Mouse (Mus musculus) midbrain, embryonic 16.5 days (tissue): ENCODE measurements at regions not wholly inside any gene's neighbourhood (a gene's known extent, or its start where the extent isn't known, plus 50 kb on each side); places are given as distances from the start of the nearest gene placed in this dataset.

Experiments
- ATAC-seq: fragments of 200-750 bp; cut with Nextera tagmentation; 2 replicates; pipeline ENCODE4 v1.8.0; 2017; ENCODE audit warnings: moderate TSS enrichment
- H3K27ac ChIP-seq: fragments of 300-500 bp; sonication (generic); 2 replicates; pipeline ENCODE4 v1.5.1; 2014; ENCODE audit warnings: mild to moderate bottlenecking, low read length, mixed read lengths
- H3K27me3 ChIP-seq: fragments of 300-500 bp; sonication (generic); 2 replicates; pipeline ENCODE4 v1.6.1; 2014; ENCODE audit warnings: low read depth, low read length, mixed read lengths; ENCODE audit not compliant: control insufficient read depth, insufficient read depth
- H3K36me3 ChIP-seq: fragments of 300-500 bp; sonication (generic); 2 replicates; pipeline ENCODE4 v1.6.1; 2014; ENCODE audit warnings: mild to moderate bottlenecking, low read length, moderate library complexity, mixed read lengths; ENCODE audit not compliant: control insufficient read depth, insufficient read depth
- H3K4me1 ChIP-seq: fragments of 300-500 bp; sonication (generic); 2 replicates; pipeline ENCODE4 v1.6.1; 2014; ENCODE audit warnings: mild to moderate bottlenecking, low read length, mixed read lengths; ENCODE audit not compliant: control insufficient read depth, insufficient read depth
- H3K4me2 ChIP-seq: fragments of 300-500 bp; sonication (generic); 2 replicates; pipeline ENCODE4 v1.6.1; 2014; ENCODE audit warnings: mild to moderate bottlenecking, low read length, mixed read lengths
- H3K4me3 ChIP-seq: fragments of 300-500 bp; sonication (generic); 2 replicates; pipeline ENCODE4 v1.5.1; 2014; ENCODE audit warnings: low read depth, mild to moderate bottlenecking, low read length, moderate library complexity, mixed read lengths
- H3K9ac ChIP-seq: fragments of 300-500 bp; sonication (generic); 2 replicates; pipeline ENCODE4 v1.6.1; 2014; ENCODE audit warnings: low read depth, low read length, mixed read lengths
- H3K9me3 ChIP-seq: fragments of 300-500 bp; sonication (generic); replicated peaks from 2 replicates; pipeline ENCODE4 v1.6.1; 2014; ENCODE audit warnings: mild to moderate bottlenecking, low read length, mixed read lengths; ENCODE audit not compliant: control insufficient read depth, poor library complexity, severe bottlenecking
- WGBS: fragments of 180-500 bp; shearing (Covaris S2); extraction: QIAGEN DNeasy Blood & Tissue Kit; methylation state at CpG from one replicate; pipeline ENCODE4 v1.1.7; 2014; 5-methylcytosine and 5-hydroxymethylcytosine counted together

DNA sequence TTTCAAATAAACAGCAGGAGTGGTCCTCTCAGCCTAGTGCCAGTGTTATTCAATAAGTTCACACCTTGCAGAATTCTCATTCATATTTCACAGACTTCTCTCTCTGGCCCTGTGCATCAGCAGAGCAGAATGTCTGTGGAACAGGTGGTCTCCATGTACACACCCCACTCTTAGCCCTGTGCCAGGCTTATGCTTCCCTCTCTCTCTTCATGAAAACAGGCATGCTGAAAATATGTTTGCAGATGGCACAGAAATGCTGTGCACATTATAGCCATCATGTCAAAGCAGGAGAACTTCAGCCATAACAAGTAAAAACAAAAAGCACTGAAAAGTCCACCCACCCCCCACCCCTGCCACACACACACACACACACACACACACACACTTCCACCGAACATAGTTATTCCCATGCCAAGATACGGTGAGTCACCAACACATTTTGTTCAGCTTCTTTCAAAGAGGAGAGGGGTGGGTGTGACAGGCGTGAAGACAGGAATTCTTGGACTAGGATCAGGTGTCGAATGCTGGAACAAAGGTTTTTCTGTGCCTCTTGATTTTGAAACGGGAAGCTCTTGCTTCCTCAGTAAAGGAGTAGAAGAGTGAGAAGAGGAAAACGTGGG, 600.6 kb downstream of the Rwdd3 start:
- Histone ChIP-seq H3K27me3 (no peaks in the 10 kb centered on the region), H3K27ac (no peak overlapping the region), H3K9me3 (no peaks in the 10 kb centered on the region), H3K4me1 (no peaks in the 10 kb centered on the region), H3K4me3 (no peak overlapping the region), H3K36me3 (no peaks in the 10 kb centered on the region), H3K9ac (no peak overlapping the region), H3K4me2 (no peak overlapping the region)
- 45% methylated on average over 6 of the region's 6 CpGs for WGBS
- no peak for ATAC-seq

DNA sequence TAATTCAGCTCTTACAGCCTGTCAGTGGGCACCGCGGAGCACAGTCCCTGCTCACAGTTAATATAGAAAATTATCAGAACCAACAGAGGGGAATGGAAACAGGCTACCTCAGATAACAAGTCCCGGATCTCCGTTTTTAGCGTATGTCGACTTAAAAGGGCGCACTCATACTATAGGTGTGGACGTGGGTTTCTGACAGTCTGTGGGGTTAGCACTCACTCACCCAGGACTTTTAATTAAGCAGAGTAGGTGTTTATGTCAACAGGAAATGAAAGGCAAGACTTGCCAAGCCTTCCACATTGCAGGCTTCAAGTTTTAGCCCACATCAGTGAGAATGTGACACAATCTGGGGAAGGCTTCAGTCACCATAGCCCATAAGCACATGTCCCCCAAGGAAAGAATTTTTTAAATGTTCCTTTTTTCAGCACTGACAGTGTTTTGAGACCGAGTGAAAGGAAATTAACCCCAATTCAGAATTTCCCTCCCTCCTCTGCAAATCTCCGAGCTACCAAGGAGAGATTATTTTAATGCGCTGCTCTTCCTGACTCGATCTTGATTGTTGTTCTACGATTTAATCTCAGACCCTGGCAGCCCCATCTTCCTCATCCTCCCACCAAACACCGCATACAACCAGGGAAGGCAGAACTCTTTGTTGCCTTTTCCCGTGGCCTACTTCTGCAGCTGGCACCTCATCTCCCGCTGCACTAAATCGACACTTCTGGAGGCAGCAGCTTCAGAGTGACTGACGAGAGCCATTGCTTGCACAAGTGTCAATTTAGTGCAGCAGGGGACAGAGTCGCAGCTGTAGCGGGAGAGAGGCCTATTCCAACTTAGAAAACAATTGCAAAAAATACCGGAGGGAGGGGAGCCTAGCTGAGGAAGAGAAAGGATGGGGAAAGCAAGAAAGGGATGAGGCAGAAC, 629.7 kb downstream of the Rwdd3 start:
- peak; percentile 76 for ATAC-seq
- H3K4me1 ChIP-seq = peaks cover 12% of the 10 kb centered on the region
- peak overlapping the region; percentile 44 for H3K27ac ChIP-seq
- WGBS = 41% methylated on average over 21 of the region's 21 CpGs
- peak overlapping the region; percentile 39 for H3K4me2 ChIP-seq
- no peaks in the 10 kb centered on the region for H3K36me3 ChIP-seq
- H3K4me3 ChIP-seq = no peak overlapping the region
- no peaks in the 10 kb centered on the region for H3K27me3 ChIP-seq
- no peaks in the 10 kb centered on the region for H3K9me3 ChIP-seq
- peak overlapping the region; percentile 22; the same call in 1 of the 2 replicates for H3K9ac ChIP-seq

DNA sequence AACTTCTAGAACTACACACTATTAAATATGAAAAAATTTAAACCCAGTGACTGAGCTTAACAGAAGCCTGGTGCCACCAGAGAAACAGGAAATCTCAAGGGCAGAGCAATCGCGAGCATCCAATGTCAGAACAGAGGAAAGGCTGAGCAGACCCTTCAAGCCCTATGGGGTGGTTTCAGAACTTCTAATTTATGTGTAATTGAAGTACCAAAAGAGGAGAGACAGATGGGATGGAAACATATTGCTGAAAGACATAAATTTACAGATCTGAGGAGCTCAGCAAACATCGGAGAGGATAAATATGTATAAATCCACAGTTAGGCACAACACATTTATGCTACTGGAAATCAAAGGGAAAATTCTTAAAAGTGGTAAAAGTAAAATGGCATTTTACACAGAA, 637.6 kb downstream of the Rwdd3 start:
- Histone ChIP-seq H3K9me3 (no peaks in the 10 kb centered on the region), H3K9ac (no peak overlapping the region), H3K27me3 (no peaks in the 10 kb centered on the region), H3K4me1 (no peaks in the 10 kb centered on the region), H3K36me3 (no peaks in the 10 kb centered on the region), H3K27ac (no peak overlapping the region), H3K4me3 (no peak overlapping the region), H3K4me2 (no peak overlapping the region)
- WGBS = 69% methylated on average over 3 of the region's 3 CpGs
- no peak for ATAC-seq

DNA sequence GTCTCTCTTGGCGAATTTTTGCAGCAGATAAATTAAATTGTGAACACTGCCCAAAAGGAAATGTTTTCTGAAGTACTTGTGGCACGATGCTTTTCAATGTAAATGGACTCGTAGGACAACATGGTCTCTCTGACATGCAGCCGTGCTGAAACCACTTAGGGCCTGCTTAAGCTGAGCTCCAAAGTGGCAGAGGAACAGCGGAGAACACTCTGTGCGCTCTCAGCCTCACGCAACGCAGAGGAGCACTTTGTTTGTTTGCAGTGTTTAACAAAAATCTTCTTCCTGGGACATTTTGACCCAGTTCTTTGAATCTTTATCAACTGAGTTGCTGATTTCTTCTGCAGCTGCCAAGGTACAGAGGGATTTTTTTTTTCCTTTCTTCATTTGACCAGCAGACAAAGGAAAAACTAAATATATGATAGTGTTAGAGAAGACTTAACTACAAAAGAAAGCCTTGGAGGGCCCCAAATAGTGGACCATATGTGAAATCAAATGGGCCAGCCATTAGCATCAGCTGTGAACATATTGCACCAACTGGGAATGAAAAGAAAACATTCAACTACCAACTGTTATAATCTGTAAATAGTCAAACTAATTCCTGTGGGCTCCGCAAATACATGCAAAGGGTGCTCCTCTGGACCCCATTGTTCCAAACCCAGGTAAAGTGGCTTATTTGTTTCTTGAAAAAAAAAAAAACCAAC, 639.5 kb downstream of the Rwdd3 start:
- no peak overlapping the region for H3K4me2 ChIP-seq
- H3K27ac ChIP-seq = no peak overlapping the region
- no peaks in the 10 kb centered on the region for H3K9me3 ChIP-seq
- no peaks in the 10 kb centered on the region for H3K4me1 ChIP-seq
- H3K4me3 ChIP-seq = no peak overlapping the region
- no peaks in the 10 kb centered on the region for H3K27me3 ChIP-seq
- H3K9ac ChIP-seq = no peak overlapping the region
- no peaks in the 10 kb centered on the region for H3K36me3 ChIP-seq
- 70% methylated on average over 9 of the region's 9 CpGs for WGBS
- ATAC-seq = no peak

DNA sequence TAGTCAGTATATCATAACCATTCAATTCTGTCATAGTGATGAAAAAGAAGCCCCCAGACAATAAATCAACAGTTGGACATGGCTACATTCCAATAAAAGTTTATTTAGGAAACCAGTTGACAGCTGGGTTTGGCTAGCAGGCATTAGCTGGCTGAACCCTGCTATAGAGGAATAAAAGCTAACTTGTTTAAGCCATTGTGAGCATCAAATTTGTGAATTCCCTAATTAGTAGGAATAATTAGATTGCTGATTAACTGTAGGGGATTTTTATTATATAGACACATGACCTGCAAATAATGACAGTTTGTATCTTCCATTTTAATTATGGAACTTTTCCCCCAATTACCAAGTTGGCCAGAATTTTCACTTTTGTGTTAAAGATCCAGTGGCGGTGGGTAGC, 659.8 kb downstream of the Rwdd3 start:
- H3K4me3 ChIP-seq = no peak overlapping the region
- no peak for ATAC-seq
- H3K27ac ChIP-seq = no peak overlapping the region
- no peaks in the 10 kb centered on the region for H3K9me3 ChIP-seq
- no peaks in the 10 kb centered on the region for H3K4me1 ChIP-seq
- no peaks in the 10 kb centered on the region for H3K27me3 ChIP-seq
- 88% methylated on average over 1 of the region's 1 CpGs for WGBS
- no peak overlapping the region for H3K9ac ChIP-seq
- H3K36me3 ChIP-seq = no peaks in the 10 kb centered on the region
- no peak overlapping the region for H3K4me2 ChIP-seq

DNA sequence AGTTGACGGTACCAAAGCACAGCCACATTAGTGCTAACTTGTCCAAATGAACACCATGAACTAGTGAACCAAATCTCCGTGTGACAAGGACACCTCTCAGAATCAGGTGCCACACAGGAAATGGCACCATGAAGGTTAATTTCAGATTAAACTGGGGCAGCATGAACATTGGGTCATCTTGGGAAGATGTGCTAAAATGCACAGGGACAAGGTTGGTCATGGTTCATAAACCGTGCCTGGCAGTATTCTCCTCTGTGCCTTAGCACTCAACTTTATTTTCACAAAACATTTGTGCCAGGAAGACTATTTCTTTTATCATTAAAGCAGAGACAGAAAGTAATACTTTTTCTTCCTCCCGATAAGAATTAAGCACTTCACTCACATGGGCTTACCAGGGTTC, 672.6 kb downstream of the Rwdd3 start:
- no peak overlapping the region for H3K4me2 ChIP-seq
- no peak overlapping the region for H3K4me3 ChIP-seq
- 83% methylated on average over 4 of the region's 4 CpGs for WGBS
- ATAC-seq = no peak
- H3K36me3 ChIP-seq = no peaks in the 10 kb centered on the region
- H3K9ac ChIP-seq = no peak overlapping the region
- no peaks in the 10 kb centered on the region for H3K27me3 ChIP-seq
- H3K9me3 ChIP-seq = no peaks in the 10 kb centered on the region
- H3K4me1 ChIP-seq = no peaks in the 10 kb centered on the region
- H3K27ac ChIP-seq = no peak overlapping the region

DNA sequence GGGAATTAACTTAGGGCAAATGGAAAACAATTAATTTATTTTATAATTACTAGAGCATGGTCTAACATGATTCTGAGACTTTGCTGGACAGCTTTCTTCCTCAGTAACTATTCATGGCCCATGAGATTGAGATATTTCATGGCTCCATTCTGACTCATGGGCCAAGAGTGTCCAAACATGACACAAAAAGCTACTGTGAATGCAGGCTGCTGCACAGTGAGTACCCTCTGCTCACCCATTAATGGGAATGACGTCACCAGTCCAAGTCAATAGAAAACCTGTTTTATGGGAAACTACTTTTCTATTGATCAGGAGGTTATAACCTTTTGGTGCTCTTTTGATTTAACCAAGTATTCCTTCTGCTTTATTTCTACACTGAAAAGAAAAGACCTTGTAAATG, 693.6 kb downstream of the Rwdd3 start:
- Histone ChIP-seq H3K27me3 (no peaks in the 10 kb centered on the region), H3K27ac (no peak overlapping the region), H3K4me3 (no peak overlapping the region), H3K4me2 (no peak overlapping the region), H3K9ac (no peak overlapping the region), H3K36me3 (no peaks in the 10 kb centered on the region), H3K4me1 (peaks cover 9% of the 10 kb centered on the region), H3K9me3 (no peaks in the 10 kb centered on the region)
- no peak for ATAC-seq
- WGBS = 27% methylated on average over 1 of the region's 1 CpGs

DNA sequence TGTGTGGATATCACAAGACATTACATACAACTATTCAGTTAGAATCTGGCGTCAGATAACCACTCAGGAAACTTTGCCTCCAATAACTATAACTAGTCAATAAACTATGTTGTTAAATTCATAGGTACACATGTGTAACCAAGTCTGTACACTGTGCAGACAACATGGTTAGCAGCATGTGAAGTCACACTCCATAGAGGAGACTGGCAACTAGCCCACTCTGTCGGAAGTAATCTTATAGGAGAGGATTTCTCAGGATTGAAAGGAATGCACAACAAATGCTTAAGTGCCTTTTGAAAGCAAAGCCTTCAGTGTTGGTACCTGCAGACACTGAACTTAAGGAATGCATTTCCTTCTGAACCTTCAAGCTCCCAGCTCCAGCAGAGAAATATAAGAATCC, 693.0 kb upstream of the Ptbp2 start:
- Histone ChIP-seq H3K9me3 (no peaks in the 10 kb centered on the region), H3K27me3 (no peaks in the 10 kb centered on the region), H3K36me3 (no peaks in the 10 kb centered on the region), H3K4me3 (no peak overlapping the region), H3K4me2 (no peak overlapping the region), H3K9ac (no peak overlapping the region), H3K4me1 (peaks cover 16% of the 10 kb centered on the region), H3K27ac (no peak overlapping the region)
- WGBS = 62% methylated on average over 2 of the region's 2 CpGs
- no peak for ATAC-seq

DNA sequence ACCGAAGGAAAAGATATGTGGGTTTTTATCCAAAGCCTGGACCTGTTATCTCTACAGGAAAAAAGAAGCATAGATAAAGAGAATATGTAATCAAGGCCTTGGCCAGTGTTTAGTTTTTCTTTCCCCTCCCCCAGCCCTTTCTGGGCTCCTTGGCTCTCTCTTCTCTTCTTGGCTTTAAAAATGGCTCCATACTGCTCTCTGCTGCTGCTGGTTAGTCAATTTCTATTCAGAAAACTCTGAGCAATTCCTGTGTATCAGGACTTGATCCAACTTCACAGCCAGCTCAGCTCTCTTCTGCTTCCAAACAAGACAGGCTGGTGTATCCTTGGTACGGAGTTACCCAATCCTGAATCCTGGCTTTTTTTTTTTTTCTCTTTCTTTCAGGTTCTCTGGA, 689.4 kb upstream of the Ptbp2 start:
- Histone ChIP-seq H3K36me3 (no peaks in the 10 kb centered on the region), H3K27me3 (no peaks in the 10 kb centered on the region), H3K9ac (no peak overlapping the region), H3K9me3 (no peaks in the 10 kb centered on the region), H3K27ac (0 out of 2 replicates have a peak overlapping the region, but pooled peaks have one; percentile 25), H3K4me2 (no peak overlapping the region), H3K4me1 (peaks cover 22% of the 10 kb centered on the region), H3K4me3 (no peak overlapping the region)
- peak; percentile 85 for ATAC-seq
- WGBS = 31% methylated on average over 2 of the region's 2 CpGs
